Comparison of ENCODE assay signal across 11 mouse cellular contexts in genomic region chr11:110880971-110881370, GRCm38 (mm10).
"Had no signal": no experiment of that assay in that cellular context is flagged by ENCODE, and none has a peak within 500 bp of the region (broad histone marks: within the 10 kb centered on the region; RNA-seq: fewer than 3 reads in every experiment).

No protein-coding gene starts in this region.

- H3K9ac ChIP-seq: limb, embryonic 13.5 days; liver, embryonic 14.5 days; midbrain, embryonic 12.5 days had no signal

- H3K27ac ChIP-seq: layer of hippocampus, adult 2 months; limb, embryonic 13.5 days; liver, embryonic 14.5 days; midbrain, embryonic 12.5 days had no signal

- H3K4me3 ChIP-seq: layer of hippocampus, adult 2 months; limb, embryonic 13.5 days; midbrain, embryonic 12.5 days had no signal

- H3K36me3 ChIP-seq: limb, embryonic 13.5 days; midbrain, embryonic 12.5 days had no signal

- ATAC-seq: midbrain, embryonic 16.5 days had no signal

- H3K4me2 ChIP-seq: limb, embryonic 13.5 days; midbrain, embryonic 12.5 days had no signal

- H3K4me1 ChIP-seq: limb, embryonic 13.5 days; midbrain, embryonic 12.5 days had no signal

- H3K9me3 ChIP-seq: limb, embryonic 13.5 days; midbrain, embryonic 12.5 days had no signal

- DNase-seq: kidney, adult 9 months; kidney, postnatal 36 days; left cerebral cortex, postnatal 4 days; lung, adult 18-20 months; right cerebral cortex, postnatal 14 days; thymus, postnatal 36 days had no signal

- H3K27me3 ChIP-seq: limb, embryonic 13.5 days; midbrain, embryonic 12.5 days had no signal
